Mouse (Mus musculus) urinary bladder, adult 18-20 months (tissue): ENCODE measurements at regions not wholly inside any gene's neighbourhood (a gene's known extent, or its start where the extent isn't known, plus 50 kb on each side); places are given as distances from the start of the nearest gene placed in this dataset.
A peak's percentile ranks its signal among the peaks of the same experiment; 100 is the strongest.

Experiments
- DNase-seq, 2 experiments: peaks; one replicate each; pipeline ENCODE4 v3.0.0; 2022; ENCODE audit warnings: low spot score in 2 of 2, mixed read lengths in 2 of 2

DNA sequence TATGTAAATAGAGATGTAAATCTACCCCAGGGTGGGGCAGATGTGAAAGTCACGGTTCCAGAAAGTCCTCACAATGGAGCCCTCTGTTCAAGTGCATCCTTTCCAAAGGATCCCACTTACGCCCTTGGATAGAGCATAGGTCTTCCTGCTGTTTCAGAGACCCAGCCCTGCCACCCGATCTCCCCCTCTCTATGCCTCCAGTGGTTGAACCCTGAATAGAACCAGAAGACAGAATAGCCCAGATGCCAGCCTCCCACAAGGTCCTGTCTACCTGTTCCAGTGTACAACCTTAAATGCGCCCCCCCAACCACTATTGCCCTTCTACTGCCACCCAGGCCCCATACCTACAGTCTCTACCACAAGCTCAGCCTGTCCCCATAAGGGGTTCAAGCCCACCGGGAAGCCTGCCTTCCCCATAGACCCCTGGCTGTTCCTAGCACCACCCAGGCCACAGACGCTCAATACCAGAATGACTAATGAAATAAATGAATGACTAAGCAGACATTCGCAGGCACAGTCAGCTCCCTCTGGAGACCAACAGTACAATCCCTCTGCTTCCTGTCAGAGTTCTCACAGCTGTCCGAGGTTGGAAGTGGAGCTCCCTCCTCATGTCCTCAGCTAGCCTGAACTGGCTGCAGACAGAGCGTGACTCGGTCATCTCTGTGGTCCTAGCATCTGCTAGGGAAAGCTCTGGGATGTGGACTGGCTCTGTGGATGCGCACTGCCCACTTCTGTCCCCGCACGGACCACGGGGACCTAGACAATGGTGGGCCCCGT is 133.4 kb upstream of the 1600014C23Rik start:
- peak in 1 of 2 experiments; percentile 20 for DNase-seq

DNA sequence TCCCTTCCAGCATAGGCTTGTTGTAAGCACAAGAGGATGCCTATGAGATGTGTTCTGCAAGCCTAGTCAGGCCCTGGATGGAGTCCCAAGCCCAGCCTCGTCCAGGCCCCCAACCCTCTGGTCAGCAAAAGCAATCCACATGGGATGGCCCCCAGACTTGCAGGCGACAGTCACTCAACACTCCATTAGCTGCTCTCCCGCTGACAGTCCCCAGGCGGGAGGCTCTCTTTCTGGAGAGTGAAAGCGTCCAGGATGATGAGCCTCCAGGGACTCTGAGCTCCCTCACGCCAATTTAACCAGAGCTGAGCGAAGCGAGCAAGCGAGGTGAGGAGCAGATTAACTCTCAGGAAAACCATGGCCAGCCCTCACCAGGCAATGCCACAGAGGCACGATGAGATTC is 132.7 kb upstream of the 1600014C23Rik start:
- DNase-seq: no peak

DNA sequence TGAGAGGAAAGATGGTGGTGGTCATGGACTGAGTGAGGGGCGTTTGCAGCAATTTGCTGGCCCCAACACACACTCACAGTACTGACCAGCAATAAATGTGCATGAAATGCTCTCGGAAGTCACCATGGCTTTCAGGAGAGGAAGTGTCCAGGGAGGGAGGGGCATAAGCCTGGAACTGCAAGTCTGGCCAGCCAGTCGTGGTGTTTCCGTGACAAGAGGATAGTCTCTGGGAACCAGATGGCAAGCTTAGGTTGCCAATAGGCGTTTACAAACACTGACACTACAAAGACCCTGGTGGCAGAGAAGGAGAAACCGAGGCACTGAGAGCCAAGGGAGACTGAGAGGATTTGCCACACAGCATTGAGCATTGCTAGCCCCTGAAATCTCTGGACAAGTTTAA is 132.3 kb upstream of the 1600014C23Rik start:
- DNase-seq: no peak

DNA sequence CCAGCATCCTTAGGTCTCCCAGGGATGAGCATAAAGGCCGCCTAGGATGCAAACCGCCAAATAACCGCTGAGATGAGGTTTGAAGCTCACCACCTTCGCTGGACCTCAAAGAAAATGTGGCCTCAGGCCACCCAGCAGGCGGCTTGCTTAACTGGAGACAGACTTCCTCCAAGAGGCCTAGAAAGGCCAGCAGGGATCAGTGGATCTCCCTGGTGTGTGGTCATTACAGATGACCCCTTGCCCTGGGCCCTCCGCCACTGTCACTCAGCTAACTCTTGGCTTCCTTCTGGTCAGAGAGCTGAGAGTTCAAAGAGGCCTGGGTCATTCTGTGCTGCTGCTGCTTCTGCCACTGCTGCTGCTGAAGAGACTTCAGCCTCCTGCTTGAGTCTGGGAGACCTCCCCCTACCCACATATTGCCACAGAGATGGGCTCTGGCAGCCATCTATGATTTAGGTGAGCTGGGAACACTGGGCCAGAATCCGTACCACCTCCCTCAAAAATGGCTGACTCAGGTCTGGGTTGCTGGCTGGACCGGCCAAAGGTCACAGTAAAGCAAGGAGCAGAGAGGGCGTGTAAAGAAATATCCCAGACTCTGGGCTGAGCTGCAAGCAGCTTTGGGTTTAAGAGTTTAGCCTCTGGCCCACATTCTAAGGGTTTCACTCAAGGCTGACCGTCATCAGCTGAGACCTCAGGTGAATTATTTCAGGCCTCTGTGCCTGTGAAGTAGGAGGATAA is 130.0 kb upstream of the 1600014C23Rik start:
- DNase-seq: no peak

DNA sequence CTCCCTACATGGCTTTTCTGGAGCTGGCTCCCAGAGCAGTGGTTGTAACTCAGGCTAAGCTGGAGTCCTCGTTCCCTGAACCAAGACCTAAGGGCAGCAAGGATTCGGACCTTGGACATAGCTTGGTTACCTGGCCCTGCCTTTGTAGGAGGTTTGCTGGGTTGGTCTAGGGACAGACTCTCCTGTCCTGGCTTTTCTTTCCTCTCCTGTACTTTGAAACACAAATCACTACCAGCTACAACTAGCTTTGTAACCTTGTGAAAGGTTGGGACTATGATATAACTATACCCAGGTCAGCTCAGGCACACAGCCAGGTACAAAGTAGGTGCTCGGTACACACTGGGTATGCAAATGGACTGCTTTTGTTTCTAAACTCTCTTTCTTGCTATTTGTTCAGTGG is 129.4 kb upstream of the 1600014C23Rik start:
- no peak for DNase-seq

DNA sequence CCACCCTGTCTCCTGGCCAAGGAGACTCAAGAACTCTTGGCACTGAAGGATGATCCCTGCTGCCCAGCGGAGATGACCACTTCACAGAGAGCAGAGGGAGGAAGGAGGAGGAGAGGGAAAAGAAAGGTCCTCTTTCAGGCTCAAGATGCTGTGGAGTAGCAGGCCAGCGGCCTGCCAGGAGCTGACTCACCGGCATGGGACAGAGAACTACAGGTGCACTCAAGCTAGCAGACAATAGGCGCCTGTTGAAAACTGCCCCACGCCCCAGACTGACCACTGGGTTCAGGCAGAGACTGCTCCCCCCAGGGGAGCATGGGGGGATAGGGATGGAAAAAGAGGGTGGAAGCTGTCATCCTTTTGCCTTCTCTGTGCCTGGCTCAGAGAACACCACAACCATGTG is 125.8 kb upstream of the 1600014C23Rik start:
- DNase-seq: no peak

DNA sequence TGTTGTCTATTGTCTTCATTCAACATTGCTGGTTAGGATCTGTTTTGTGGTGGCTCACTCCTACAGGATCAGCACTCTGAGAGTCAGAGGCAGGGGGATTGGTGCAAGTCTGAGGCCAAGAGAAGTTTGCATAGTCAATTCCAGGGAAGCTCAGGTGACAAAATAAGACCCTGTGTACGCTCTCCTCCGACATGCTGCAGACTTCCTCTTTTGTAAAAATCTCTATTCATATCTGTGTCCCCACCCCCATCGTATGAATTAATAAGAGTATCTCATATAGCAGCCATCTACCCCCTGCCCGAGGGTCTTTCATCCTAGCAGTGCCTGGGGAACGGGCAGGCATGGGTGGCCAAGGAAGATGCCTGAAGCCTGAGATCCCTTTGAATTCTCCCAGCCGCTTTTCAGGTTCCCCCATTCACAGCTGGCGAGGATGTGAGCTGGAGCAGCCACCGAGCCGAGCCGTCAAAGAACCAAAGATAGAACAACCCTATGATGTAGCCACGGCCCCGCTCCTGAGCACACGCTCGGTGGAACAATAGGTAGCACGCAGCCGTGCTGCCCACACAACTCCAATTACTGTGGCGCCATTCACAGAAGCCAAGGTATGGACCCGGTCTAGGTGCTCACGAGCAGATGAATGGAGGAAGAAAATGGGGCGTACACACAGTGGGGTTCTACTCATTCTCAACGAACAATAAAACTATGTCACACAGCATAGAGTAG is 120.4 kb upstream of the 1600014C23Rik start:
- DNase-seq: no peak

DNA sequence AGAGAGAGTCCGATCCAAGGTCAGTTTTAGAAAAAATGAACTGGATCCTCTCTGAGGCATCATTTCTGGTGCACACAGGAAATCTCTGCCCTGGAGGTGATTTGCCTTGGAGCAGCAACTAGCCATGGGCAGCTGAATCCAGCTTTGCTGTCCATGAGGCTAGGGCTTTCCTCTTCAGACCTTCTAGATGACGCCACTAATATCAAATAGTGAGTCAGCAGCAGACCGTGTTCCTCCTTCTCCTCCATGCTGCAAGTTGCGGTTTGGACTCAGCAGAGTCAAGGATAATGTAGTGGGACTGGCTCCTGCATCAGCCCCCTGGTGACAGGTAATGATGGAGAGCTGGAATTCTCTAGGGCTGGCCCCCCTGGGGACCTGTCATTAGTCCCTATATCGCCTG is 118.8 kb upstream of the 1600014C23Rik start:
- no peak for DNase-seq

DNA sequence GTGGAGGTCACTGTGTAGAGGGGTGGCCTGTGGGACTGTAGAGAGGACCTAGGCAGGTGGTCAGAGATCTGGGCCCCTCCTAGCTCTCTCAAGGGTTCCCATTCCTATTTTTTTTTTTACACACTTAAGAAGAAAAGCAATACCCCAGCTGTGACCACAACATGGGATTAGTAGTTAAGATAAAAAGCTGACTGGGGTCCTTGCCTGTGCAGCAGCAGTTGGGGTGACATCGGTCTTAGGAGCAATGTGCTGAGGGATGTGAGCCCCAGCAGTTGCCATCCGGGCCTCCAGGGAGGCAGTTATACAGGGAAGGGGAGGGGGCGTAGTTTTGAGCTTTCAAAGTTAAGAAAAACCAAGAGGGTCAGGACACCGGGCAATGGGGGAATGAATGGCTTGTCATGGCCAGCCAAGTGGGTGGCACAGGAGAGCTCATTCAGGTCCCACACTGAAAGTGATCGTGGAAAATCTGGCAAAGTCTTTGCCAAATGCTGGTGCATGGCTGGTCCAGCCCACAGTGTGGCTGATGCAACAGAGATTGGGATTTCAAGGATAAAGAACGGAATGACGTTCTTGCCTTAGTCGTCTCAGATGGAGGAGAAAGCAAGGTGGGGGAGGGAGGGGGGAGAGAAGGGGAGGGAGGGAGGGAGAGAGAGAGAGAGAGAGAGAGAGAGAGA is 118.2 kb upstream of the 1600014C23Rik start:
- DNase-seq: no peak

DNA sequence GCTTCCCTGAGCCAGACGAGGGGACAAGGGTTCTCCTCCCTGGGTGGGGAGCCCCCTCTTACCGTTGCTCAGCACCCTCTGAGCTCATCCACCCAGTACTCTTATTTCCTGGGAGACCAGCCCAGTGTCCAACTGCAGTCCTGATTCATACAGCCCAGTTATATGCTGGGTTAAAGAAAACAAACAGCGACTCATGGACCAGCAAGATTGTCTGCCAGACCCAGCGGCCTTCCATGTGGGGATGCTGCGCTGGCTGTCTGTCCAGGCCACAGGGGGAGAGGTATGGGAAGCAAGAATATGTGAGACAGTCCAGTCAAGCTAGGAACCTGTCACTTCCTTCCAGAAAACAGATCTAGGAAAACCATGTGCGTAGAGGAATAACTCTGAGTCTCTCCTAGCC is 117.3 kb upstream of the 1600014C23Rik start:
- no peak for DNase-seq

DNA sequence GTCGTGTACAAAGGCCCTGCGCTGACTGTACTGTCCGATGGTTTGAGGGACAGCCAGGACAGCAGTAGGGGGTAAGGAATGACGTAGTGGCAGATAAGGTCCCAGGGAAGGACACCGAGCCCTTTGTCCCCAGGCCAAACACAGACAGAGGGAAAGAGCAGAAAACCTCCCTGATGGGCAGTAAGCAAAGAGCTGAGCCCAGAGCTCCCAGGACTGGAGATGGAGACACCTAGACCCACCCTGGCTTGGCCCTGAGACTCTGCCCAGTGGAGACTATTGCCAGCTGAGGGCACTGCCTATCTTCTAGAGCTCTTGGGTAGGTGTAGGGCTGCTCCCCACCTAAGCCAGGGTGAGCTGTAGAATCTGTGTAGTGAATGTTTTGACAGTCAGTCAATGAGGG is 116.5 kb upstream of the 1600014C23Rik start:
- no peak for DNase-seq

DNA sequence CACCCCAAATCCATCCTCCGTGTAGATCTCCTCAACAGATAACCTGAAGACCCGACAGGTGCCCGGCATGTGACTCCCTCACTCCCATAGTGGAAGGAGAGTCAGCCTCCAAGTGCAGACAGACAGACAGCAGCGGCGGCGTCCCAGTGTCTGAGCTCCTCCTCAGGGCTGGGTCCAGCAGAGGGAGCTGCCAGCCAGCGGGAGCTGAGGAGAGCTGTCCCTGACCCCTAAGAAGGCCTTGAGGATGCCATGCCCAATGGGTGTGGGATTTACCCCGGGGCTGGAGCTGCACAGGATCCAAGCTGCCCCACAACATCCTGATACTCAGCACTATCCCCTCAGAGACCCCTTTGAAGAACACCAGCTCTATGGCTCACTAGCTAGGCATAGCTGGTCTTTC is 115.0 kb upstream of the 1600014C23Rik start:
- peak; percentile 17 to 31 for DNase-seq

DNA sequence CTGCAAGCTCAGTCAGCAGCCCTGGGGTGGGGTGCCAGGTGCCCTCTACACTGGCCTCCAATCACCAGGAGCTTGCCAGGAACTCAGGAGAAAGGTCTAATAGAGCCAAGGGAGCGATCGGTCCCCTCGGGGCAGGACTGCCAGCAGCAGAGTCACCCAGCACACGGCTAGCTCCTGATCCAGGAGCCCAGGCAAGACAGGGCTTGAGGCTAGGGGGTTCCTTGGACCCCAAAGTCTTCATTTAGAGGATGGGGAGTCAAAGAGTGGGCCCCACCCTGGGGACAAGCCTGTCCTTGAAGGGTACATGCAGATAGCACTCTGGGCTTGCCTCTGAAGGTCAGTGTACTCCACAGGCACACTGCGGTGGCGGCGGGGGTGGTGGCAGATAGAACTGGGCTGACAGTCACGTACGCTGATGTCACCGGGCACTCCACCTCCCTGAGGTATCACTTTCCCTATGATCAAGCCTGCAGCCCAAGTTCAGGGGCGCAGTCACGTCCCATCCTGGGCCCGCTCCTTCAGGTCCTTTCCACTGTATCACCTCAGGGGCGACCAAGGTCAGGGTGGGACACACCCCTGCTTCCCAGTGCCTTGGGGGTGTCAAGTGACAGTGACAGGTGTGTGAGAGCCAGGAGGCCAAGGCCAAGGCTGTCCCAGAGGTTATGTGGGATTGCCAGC is 114.2 kb upstream of the 1600014C23Rik start:
- DNase-seq: no peak

DNA sequence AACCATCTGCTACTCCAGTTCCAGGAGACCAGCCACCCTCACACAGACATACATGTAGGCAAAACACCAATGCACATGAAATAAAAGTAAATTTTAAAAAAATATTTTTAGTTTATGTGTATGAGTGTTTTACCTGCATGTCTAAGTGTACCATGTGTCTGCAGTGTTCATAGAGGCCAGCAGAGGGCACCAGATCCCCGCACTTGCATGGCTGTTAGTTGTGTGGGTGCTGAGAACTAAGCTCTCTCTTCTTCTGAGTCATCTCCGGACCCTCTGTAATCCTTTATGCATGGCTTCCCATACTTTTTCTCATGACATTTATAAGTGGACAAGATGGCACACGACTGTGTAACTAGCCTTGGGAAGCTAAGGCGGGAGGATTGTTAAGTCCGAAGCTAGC is 112.2 kb upstream of the 1600014C23Rik start:
- no peak for DNase-seq

DNA sequence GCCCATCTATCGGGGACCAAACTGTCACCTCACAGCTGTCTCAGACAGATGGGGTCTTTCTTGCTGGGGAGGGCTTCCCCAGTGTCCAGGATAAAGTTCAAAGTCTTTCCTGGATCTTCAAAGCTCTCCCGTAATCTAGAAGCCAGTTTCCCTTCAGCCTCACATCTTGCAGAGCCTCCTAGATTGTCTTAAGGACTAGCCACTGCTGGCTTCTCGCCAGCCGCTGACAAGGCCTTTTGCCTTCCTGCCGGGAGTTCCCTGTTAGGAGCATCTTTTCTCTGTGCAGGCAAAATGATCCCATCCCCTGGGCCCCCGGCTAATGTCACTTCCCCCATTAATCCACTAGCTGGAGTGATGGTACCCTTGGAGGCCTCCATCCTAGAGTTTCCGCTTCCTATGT is 103.1 kb upstream of the 1600014C23Rik start:
- DNase-seq: no peak

DNA sequence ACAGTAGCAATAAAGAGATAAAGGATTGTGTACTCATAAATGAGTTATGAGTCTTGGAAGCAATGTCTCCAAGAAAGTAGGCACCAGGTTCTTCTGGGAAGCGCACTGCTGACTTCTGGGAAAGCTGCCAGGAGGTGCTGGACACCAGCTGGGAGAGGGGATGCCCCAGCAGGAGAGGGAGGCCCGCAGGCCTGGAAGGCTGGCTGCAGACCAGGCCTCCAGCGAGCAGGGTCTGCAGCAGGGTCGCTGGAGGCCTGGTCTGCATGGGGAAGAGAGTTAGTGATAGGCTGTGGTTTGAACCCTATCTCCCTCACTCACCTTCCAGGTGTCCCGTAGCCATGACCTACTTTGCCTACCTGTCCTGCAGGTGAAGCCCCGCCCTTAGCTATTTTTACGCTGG is 102.6 kb upstream of the 1600014C23Rik start:
- DNase-seq: no peak

DNA sequence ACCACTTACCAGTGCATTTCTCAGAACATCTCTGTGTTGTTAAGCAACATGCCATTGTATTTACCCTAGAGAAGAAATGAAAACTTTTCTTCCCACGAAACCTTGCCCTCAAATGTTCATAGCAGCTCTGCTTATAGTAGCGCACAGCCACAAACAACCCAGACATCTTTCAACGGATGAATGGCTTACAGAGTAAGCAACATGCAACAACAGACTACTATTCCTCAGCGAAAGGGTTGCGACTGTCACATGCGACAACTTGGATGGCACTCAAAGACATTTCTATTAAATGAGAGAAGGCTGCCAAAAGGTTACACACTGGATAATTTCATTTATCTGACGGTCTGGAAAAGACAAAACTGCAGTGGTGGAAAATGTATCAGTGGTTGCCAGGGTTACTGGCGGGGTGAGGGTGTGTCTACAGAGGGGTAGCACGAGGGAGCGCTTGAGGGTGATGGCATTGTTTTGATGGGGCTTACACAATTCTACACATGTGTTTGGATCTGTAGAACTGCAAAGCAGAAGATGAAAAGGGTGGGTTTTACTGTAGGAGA is 101.0 kb upstream of the 1600014C23Rik start:
- no peak for DNase-seq

DNA sequence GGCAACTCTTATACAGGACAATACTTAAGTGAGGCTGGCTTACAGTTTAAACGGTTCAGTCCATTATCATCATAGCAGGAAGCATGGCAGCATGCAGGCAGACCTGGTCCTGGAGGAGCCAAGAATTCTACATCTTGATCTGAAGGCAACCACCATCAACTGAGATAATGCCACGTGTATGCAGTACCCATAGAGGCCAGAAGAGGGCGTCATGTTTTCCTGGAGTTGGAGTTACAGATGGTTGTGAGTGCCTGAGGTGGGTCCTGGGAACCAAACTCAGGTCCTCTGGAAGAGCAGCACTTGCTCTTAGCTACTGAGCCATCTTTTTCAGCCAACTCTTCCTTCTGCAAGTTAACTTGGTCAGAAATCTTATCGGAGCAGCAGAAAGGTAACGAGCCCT is 96.7 kb upstream of the 1600014C23Rik start:
- no peak for DNase-seq

DNA sequence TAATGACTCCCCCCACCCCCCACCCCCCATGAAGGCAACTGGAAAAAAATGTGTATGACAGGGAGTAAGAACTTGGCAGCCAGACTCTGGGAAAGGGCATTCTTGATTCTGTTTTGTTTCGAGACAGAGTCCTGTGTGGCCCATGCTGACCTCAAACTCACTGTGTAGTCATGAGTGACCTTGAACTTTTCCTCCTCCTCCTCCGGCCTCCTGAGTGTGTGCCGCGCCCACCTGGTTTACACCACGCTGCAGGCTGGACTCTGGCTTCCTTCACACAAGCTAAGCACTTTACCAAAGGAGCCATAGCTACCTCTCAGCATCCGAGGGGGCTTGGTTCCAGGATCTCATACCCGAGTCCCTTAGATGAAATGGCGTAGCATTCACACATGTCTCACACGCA is 95.9 kb upstream of the 1600014C23Rik start:
- no peak for DNase-seq

DNA sequence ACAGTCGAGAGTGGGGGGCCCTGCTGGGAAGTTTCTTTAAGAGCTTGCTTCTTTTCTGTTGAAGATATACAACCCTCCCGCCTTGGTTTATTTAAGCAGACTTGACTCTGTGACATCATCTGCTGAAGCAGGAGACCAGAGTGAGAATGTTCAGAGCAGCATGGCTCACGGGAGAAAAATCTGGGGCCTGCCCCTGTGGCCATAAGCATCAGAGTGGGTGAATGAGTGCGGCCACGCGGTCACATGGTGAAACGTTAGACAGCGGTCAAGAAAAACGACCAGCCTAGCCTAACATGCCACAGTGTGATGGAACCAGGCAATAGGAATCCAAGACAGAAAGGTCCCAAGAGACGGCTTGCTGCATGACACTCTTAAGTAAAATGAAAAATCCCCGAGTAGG is 95.2 kb upstream of the 1600014C23Rik start:
- no peak for DNase-seq

DNA sequence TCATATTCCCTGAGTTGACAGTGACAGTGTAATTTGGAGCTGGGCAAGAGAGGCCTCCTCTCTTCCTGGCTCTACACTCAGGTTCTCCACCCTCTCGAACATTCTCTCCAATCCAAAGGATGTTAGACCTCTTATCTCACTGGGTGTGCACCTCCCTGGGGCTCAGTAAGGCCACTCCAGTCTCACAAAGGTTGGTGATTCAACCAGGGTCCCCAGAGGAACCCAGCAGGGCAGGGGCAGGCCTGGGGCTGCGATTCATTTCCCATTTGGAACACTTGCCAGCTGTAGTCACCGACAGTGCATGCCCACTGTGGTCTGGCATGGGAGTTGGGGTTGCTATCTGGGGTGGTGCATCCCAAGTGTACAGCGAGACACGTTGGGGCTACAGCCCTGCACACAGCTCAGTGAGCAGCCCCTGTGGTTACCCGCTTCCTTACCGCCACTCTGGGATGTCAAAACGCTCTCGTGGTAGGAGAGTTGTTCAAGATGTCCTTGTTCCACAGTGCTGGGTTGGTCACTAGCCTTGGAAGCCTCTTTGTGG is 94.7 kb upstream of the 1600014C23Rik start:
- DNase-seq: no peak
